Comparison of ENCODE assay signal across 8 mouse cellular contexts in the genomic region with DNA sequence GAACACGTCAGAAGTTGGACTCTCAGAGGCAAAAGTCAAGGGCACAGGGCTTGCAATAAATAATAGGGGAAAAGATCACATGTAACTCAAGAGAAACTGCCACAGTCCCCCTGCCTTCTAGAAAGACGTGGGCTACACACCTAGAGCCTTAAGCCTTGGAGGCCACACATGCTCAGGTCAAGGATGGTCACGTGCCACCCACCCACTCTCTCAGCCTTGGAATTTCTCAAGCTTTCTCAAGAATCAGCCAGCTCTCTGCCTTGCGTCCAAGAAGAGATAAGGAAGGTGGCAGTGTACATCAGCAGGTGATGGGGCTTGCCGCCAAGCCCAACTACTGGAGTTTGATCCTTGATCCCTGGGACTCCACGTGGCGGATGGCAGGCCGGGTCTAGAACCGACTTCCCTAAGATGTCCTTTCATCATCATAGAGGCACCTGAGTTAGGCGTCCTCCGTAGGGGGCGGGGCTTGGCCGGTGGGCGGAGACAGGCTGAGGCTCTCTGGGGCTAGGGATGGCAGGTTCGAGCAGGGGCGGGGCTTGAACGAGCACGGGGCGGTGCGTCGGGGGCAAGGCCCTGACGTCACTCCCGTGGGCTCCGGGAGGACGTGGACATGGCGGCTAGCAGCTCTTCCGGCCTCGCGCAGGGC. TPM values are rescaled to one million over a fixed set of nuclear protein-coding genes. Genes with fewer than 3 reads are reported as not detected.
DNase-seq lines count a peak whose midpoint lies in the region; ATAC-seq lines count a peak whose summit lies in the region.

A gene (plus strand): TSS at position 576 of the 646 bp plus-strand sequence.

- peak; percentile 97 for ATAC-seq in megakaryocyte progenitor cell, adult 5-6 weeks (replicated peaks; ENCODE audit: poor library complexity)

- peak; percentile 60 for DNase-seq in adipocyte (ENCODE audit: low spot score)
- peak; percentile 91 for DNase-seq in embryo, embryonic 10 days (ENCODE audit: low spot score)
- peak; percentile 80 for DNase-seq in gastrocnemius, postnatal 10 days
- peak; percentile 98 for DNase-seq in induced T-regulatory cell, adult 2 months (ENCODE audit: low read depth)
- DNase-seq in left cerebral cortex, adult 9 months (ENCODE audit: low spot score in 2 of 2) = peak; percentile 89 to 96
- DNase-seq in right cerebral cortex, postnatal 14 days = peak; percentile 95
- DNase-seq in urinary bladder, postnatal 36 days (ENCODE audit: low spot score in 2 of 2) = peak; percentile 89 to 92

RNA-seq across cellular contexts. Expression of the gene that starts here (rescaled TPM):
- 1 to 10 TPM; 2.1 to 3.5 TPM for total RNA-seq in gastrocnemius, postnatal 10 days (2021)
- 0.05 TPM in 1 of 2 replicates, not detected in the other for total RNA-seq in megakaryocyte progenitor cell, adult 5-6 weeks (2015)
- 0.17 TPM in 1 of 2 replicates, not detected in the other for total RNA-seq in megakaryocyte progenitor cell, adult 5-6 weeks (2017)

Comparison
In these comparisons a context has a peak if more than half of its experiments do, and no peak if none do; other contexts are left out.
1. Peak in every context shown above with its lines: DNase-seq and ATAC-seq.
2. Peak in ATAC-seq in megakaryocyte progenitor cell, adult 5-6 weeks; RNA of the gene not detected or under 1 TPM.